ENCODE assay signal across 19 mouse cellular contexts in the genomic region with DNA sequence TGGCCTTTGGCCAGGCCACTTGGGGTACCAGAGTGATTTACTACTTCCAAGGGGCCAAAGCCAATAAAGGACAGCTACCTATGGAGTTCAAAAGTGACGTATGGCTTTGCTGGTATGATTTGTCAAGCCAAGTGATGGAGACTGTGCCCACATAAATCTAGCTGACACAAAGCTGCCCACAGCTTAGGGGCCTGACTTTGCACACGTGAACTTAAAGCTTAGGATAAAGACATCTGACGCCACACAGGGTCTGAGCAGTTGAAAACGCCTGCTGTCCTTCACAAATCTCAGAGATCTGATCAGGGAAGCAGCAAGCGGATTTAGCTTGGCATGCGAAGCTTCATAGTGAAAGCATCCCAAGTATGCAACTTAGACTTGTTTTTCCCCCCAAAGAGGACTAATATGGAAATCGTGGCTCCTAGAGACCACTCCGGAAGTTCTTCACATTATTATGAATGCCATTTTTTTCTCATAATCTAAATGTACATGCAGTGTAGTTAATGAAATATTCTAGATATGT.
DNase-seq lines count a peak whose midpoint lies in the region; ATAC-seq and TF ChIP-seq lines count a peak whose summit lies in the region.
"Had no signal": no experiment of that assay in that cellular context is flagged by ENCODE, and none has a peak within 500 bp of the region (broad histone marks: within the 10 kb centered on the region; RNA-seq: fewer than 3 reads in every experiment).

No protein-coding gene starts in this region.

- H3K9ac ChIP-seq in embryonic facial prominence, embryonic 14.5 days (ENCODE audit: low read depth, low read length) = no peak overlapping the region
- no peak overlapping the region for H3K9ac ChIP-seq in kidney, postnatal 0 days (ENCODE audit: low read depth, low read length)
- H3K9ac ChIP-seq in lung, postnatal 0 days (replicated peaks; ENCODE audit: low read depth) = no peak overlapping the region
- no peak overlapping the region for H3K9ac ChIP-seq in forebrain, embryonic 12.5 days
- H3K9ac ChIP-seq: embryonic facial prominence, embryonic 12.5 days; heart, embryonic 12.5 days; hindbrain, embryonic 15.5 days had no signal

- WGBS in embryonic facial prominence, embryonic 14.5 days = 49% methylated on average over 8 of the region's 8 CpGs
- WGBS in embryonic facial prominence, embryonic 10.5 days = 75% methylated on average over 8 of the region's 8 CpGs
- 50% methylated on average over 8 of the region's 8 CpGs for WGBS in kidney, postnatal 0 days
- WGBS in lung, postnatal 0 days = 69% methylated on average over 8 of the region's 8 CpGs
- WGBS in forebrain, embryonic 12.5 days = 87% methylated on average over 8 of the region's 8 CpGs

- no peak for TF ChIP-seq EP300 in lung, postnatal 0 days (IDR thresholded peaks at IDR 0.05)

- 0 out of 2 replicates have a peak overlapping the region, but pooled peaks have one; percentile 21 for H3K27ac ChIP-seq in embryonic facial prominence, embryonic 14.5 days (replicated peaks; ENCODE audit: low read depth, low read length)
- H3K27ac ChIP-seq in embryonic facial prominence, embryonic 10.5 days (replicated peaks) = no peak overlapping the region
- H3K27ac ChIP-seq in kidney, postnatal 0 days = no peak overlapping the region
- no peak overlapping the region for H3K27ac ChIP-seq in lung, postnatal 0 days (ENCODE audit: low read length)
- H3K27ac ChIP-seq in forebrain, embryonic 12.5 days = no peak overlapping the region
- H3K27ac ChIP-seq: embryonic facial prominence, embryonic 12.5 days; heart, adult 2 months; hindbrain, embryonic 15.5 days had no signal

- no peaks in the 10 kb centered on the region for H3K36me3 ChIP-seq in embryonic facial prominence, embryonic 14.5 days (ENCODE audit: control insufficient read depth, insufficient read depth, low read length)
- H3K36me3 ChIP-seq in embryonic facial prominence, embryonic 10.5 days (replicated peaks) = no peaks in the 10 kb centered on the region
- H3K36me3 ChIP-seq in kidney, postnatal 0 days (ENCODE audit: insufficient read depth, low read length) = no peaks in the 10 kb centered on the region
- no peaks in the 10 kb centered on the region for H3K36me3 ChIP-seq in lung, postnatal 0 days (ENCODE audit: insufficient read depth, low read length)
- H3K36me3 ChIP-seq in forebrain, embryonic 12.5 days (replicated peaks) = no peaks in the 10 kb centered on the region
- H3K36me3 ChIP-seq: embryonic facial prominence, embryonic 12.5 days; heart, embryonic 12.5 days; hindbrain, embryonic 15.5 days had no signal

- TF ChIP-seq CTCF in kidney, postnatal 0 days (IDR thresholded peaks at IDR 0.05; ENCODE audit: low read depth) = no peak
- no peak for TF ChIP-seq CTCF in lung, postnatal 0 days (IDR thresholded peaks at IDR 0.05)

- no peaks in the 10 kb centered on the region for H3K27me3 ChIP-seq in embryonic facial prominence, embryonic 14.5 days (replicated peaks; ENCODE audit: control insufficient read depth, insufficient read depth, low read length)
- H3K27me3 ChIP-seq in embryonic facial prominence, embryonic 10.5 days (replicated peaks; ENCODE audit: low read depth, poor library complexity, severe bottlenecking) = no peaks in the 10 kb centered on the region
- no peaks in the 10 kb centered on the region for H3K27me3 ChIP-seq in kidney, postnatal 0 days (ENCODE audit: insufficient read depth, low read length)
- H3K27me3 ChIP-seq in lung, postnatal 0 days (replicated peaks; ENCODE audit: insufficient read depth, low read length) = no peaks in the 10 kb centered on the region
- no peaks in the 10 kb centered on the region for H3K27me3 ChIP-seq in forebrain, embryonic 12.5 days
- H3K27me3 ChIP-seq: embryonic facial prominence, embryonic 12.5 days; heart, embryonic 12.5 days; hindbrain, embryonic 15.5 days had no signal

- H3K4me2 ChIP-seq in embryonic facial prominence, embryonic 14.5 days (ENCODE audit: low read depth, low read length) = no peak overlapping the region
- no peak overlapping the region for H3K4me2 ChIP-seq in kidney, postnatal 0 days (ENCODE audit: low read length)
- H3K4me2 ChIP-seq in lung, postnatal 0 days (replicated peaks; ENCODE audit: low read depth, low read length) = no peak overlapping the region
- H3K4me2 ChIP-seq in forebrain, embryonic 12.5 days = no peak overlapping the region
- H3K4me2 ChIP-seq: embryonic facial prominence, embryonic 12.5 days; heart, embryonic 12.5 days; hindbrain, embryonic 15.5 days had no signal

- H3K4me1 ChIP-seq in embryonic facial prominence, embryonic 14.5 days (ENCODE audit: control insufficient read depth, insufficient read depth, low read length) = no peaks in the 10 kb centered on the region; the same call in 1 of the 2 replicates
- H3K4me1 ChIP-seq in embryonic facial prominence, embryonic 10.5 days = no peaks in the 10 kb centered on the region
- H3K4me1 ChIP-seq in kidney, postnatal 0 days (replicated peaks; ENCODE audit: insufficient read depth, low read length) = no peaks in the 10 kb centered on the region
- H3K4me1 ChIP-seq in lung, postnatal 0 days (ENCODE audit: insufficient read depth, low read depth, low read length) = no peaks in the 10 kb centered on the region
- H3K4me1 ChIP-seq in forebrain, embryonic 12.5 days = no peaks in the 10 kb centered on the region
- H3K4me1 ChIP-seq: embryonic facial prominence, embryonic 12.5 days; hindbrain, embryonic 15.5 days had no signal

- DNase-seq in embryonic facial prominence, embryonic 14.5 days (ENCODE audit: low spot score) = peak; percentile 60
- DNase-seq in embryonic facial prominence, embryonic 10.5 days (ENCODE audit: low spot score) = no peak
- DNase-seq in kidney, postnatal 0 days (ENCODE audit: low spot score) = peak; percentile 40
- no peak for DNase-seq in kidney, postnatal 4 days
- peak; percentile 6 for DNase-seq in lung, postnatal 36 days
- DNase-seq in lung, postnatal 0 days (ENCODE audit: low spot score) = no peak
- DNase-seq: adrenal gland, postnatal 14 days; cerebellum, adult 11-12 months; cerebellum, adult 9-11 months; cerebellum, postnatal 36 days; gastrocnemius, postnatal 10 days; heart, adult 2 months; heart, postnatal 36 days had no signal

- H3K4me3 ChIP-seq in embryonic facial prominence, embryonic 14.5 days (ENCODE audit: low read depth, low read length) = no peak overlapping the region
- H3K4me3 ChIP-seq in embryonic facial prominence, embryonic 10.5 days = no peak overlapping the region
- H3K4me3 ChIP-seq in kidney, postnatal 0 days (replicated peaks; ENCODE audit: low read depth, low read length) = no peak overlapping the region
- H3K4me3 ChIP-seq in lung, postnatal 0 days (ENCODE audit: low read depth, low read length) = no peak overlapping the region
- no peak overlapping the region for H3K4me3 ChIP-seq in forebrain, embryonic 12.5 days (replicated peaks)
- H3K4me3 ChIP-seq: embryonic facial prominence, embryonic 12.5 days; heart, adult 2 months; heart, embryonic 12.5 days; hindbrain, embryonic 15.5 days had no signal

- ATAC-seq in embryonic facial prominence, embryonic 14.5 days (ENCODE audit: low read depth) = no peak
- no peak for ATAC-seq in kidney, postnatal 0 days (replicated peaks; ENCODE audit: low FRiP score, low read depth)
- ATAC-seq in lung, postnatal 0 days = no peak
- ATAC-seq in forebrain, embryonic 12.5 days (ENCODE audit: low FRiP score) = no peak
- ATAC-seq: activated CD4-positive, CD25-positive, alpha-beta regulatory T cell, adult 4 months; forebrain, embryonic 14.5 days had no signal

- H3K9me3 ChIP-seq in embryonic facial prominence, embryonic 14.5 days (ENCODE audit: control insufficient read depth, low read length) = no peaks in the 10 kb centered on the region
- no peaks in the 10 kb centered on the region for H3K9me3 ChIP-seq in embryonic facial prominence, embryonic 10.5 days
- H3K9me3 ChIP-seq in kidney, postnatal 0 days (replicated peaks; ENCODE audit: low read length) = no peaks in the 10 kb centered on the region
- H3K9me3 ChIP-seq in lung, postnatal 0 days (ENCODE audit: low read length) = no peaks in the 10 kb centered on the region
- H3K9me3 ChIP-seq in forebrain, embryonic 12.5 days = no peaks in the 10 kb centered on the region
- H3K9me3 ChIP-seq: embryonic facial prominence, embryonic 12.5 days; heart, embryonic 12.5 days; hindbrain, embryonic 15.5 days had no signal

Comparison
In these comparisons a context has a peak if more than half of its experiments do, and no peak if none do; other contexts are left out.
1. DNase-seq: peak in embryonic facial prominence, embryonic 14.5 days (single experiment), kidney, postnatal 0 days (single experiment) and lung, postnatal 36 days (single experiment); none in embryonic facial prominence, embryonic 10.5 days (single experiment), kidney, postnatal 4 days (0 of 2) and lung, postnatal 0 days (single experiment).